14 mouse cellular contexts compared by ENCODE assay signal in the genomic region with DNA sequence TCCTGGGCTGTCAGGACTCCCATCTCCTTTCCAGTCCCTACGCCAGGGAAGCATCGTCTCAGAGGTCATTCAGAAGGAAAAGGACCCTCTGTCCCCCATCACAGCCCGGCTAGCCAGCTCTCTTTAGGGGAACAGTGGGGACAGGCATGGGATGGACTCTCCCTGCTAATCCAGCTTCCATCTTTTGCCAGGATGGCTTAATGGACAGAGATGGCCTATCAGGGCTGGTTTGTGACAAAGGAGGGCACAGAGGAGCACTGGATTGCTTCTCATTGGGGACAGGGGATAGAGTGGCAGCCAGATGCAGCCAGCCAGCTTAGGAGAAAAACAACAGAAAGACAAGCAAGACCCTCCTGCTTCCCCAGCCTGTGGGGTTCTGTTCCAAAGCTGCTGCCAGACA. TPM values are rescaled to one million over a fixed set of nuclear protein-coding genes. Genes with fewer than 3 reads are reported as not detected.
A peak's percentile ranks its signal among the peaks of the same experiment; 100 is the strongest.
DNase-seq lines count a peak whose midpoint lies in the region; ATAC-seq and TF ChIP-seq lines count a peak whose summit lies in the region.
"Had no signal": no experiment of that assay in that cellular context is flagged by ENCODE, and none has a peak within 500 bp of the region (broad histone marks: within the 10 kb centered on the region; RNA-seq: fewer than 3 reads in every experiment).

No protein-coding gene starts in this region.

- no peak overlapping the region for H3K4me2 ChIP-seq in forebrain, embryonic 11.5 days (ENCODE audit: low read depth, low read length, severe bottlenecking)
- H3K4me2 ChIP-seq in forebrain, embryonic 14.5 days (ENCODE audit: low read length): no peak overlapping the region
- H3K4me2 ChIP-seq in hindbrain, postnatal 0 days (ENCODE audit: low read depth, low read length): peak overlapping the region; percentile 88
- H3K4me2 ChIP-seq in stomach, postnatal 0 days (replicated peaks; ENCODE audit: low read depth): no peak overlapping the region
- H3K4me2 ChIP-seq: heart, embryonic 13.5 days; limb, embryonic 12.5 days had no signal

- no peak for TF ChIP-seq CTCF in hindbrain, postnatal 0 days (IDR thresholded peaks at IDR 0.05; ENCODE audit: low read depth)
- TF ChIP-seq CTCF in stomach, postnatal 0 days (IDR thresholded peaks at IDR 0.05; ENCODE audit: low read depth): no peak

- H3K36me3 ChIP-seq in forebrain, embryonic 11.5 days (ENCODE audit: control insufficient read depth, insufficient read depth, low read length): no peaks in the 10 kb centered on the region
- no peaks in the 10 kb centered on the region for H3K36me3 ChIP-seq in forebrain, embryonic 14.5 days (ENCODE audit: control insufficient read depth, insufficient read depth, low read length)
- H3K36me3 ChIP-seq in hindbrain, postnatal 0 days (ENCODE audit: insufficient read depth, low read length): no peaks in the 10 kb centered on the region
- no peaks in the 10 kb centered on the region for H3K36me3 ChIP-seq in stomach, postnatal 0 days (ENCODE audit: control insufficient read depth, insufficient read depth, low read length)
- H3K36me3 ChIP-seq: heart, embryonic 13.5 days; limb, embryonic 12.5 days had no signal

- H3K4me1 ChIP-seq in forebrain, embryonic 11.5 days (replicated peaks; ENCODE audit: control insufficient read depth, insufficient read depth, low read length): peaks cover 5% of the 10 kb centered on the region; the same call in 1 of the 2 replicates
- H3K4me1 ChIP-seq in forebrain, embryonic 14.5 days (ENCODE audit: control insufficient read depth, insufficient read depth, low read length): no peaks in the 10 kb centered on the region
- H3K4me1 ChIP-seq in hindbrain, postnatal 0 days (ENCODE audit: insufficient read depth, low read length): no peaks in the 10 kb centered on the region
- H3K4me1 ChIP-seq in stomach, postnatal 0 days (replicated peaks; ENCODE audit: control insufficient read depth, insufficient read depth): 0 out of 2 replicates have a peak, but pooled peaks cover 2% of the 10 kb centered on the region

- H3K4me3 ChIP-seq in forebrain, embryonic 11.5 days (ENCODE audit: low read depth, low read length): no peak overlapping the region
- H3K4me3 ChIP-seq in forebrain, embryonic 14.5 days (ENCODE audit: low read depth, low read length): no peak overlapping the region
- no peak overlapping the region for H3K4me3 ChIP-seq in hindbrain, postnatal 0 days (ENCODE audit: low read length)
- H3K4me3 ChIP-seq in stomach, postnatal 0 days (ENCODE audit: low read depth, low read length): no peak overlapping the region
- H3K4me3 ChIP-seq: heart, embryonic 13.5 days; limb, embryonic 12.5 days; myocyte had no signal

- no peak overlapping the region for H3K9ac ChIP-seq in forebrain, embryonic 11.5 days (ENCODE audit: low read length)
- no peak overlapping the region for H3K9ac ChIP-seq in forebrain, embryonic 14.5 days (ENCODE audit: low read length)
- H3K9ac ChIP-seq in hindbrain, postnatal 0 days (replicated peaks; ENCODE audit: low read length): no peak overlapping the region
- H3K9ac ChIP-seq in stomach, postnatal 0 days (ENCODE audit: low read length): no peak overlapping the region
- H3K9ac ChIP-seq: heart, embryonic 13.5 days; limb, embryonic 12.5 days had no signal

- TF ChIP-seq EP300 in stomach, postnatal 0 days (optimal IDR thresholded peaks at IDR 0.05): no peak

- no peak; the same call in 1 of the 2 replicates for ATAC-seq in forebrain, embryonic 11.5 days (replicated peaks; ENCODE audit: low FRiP score)
- ATAC-seq in forebrain, embryonic 14.5 days: no peak
- ATAC-seq in hindbrain, postnatal 0 days: peak; percentile 79
- no peak for ATAC-seq in stomach, postnatal 0 days (ENCODE audit: low FRiP score, low TSS enrichment)
- no peak for ATAC-seq in CD4-positive, CD25-positive, alpha-beta regulatory T cell, adult 4 months
- ATAC-seq: lung, postnatal 0 days had no signal

- 17% methylated on average over 3 of the region's 3 CpGs for whole genome bisulfite sequencing in forebrain, embryonic 11.5 days
- WGBS in forebrain, embryonic 14.5 days: 21% methylated on average over 3 of the region's 3 CpGs
- 36% methylated on average over 3 of the region's 3 CpGs for WGBS in hindbrain, postnatal 0 days
- 71% methylated on average over 3 of the region's 3 CpGs for WGBS in stomach, postnatal 0 days

- DNase-seq in forebrain, embryonic 11.5 days (ENCODE audit: low spot score): peak; percentile 50
- DNase-seq in forebrain, embryonic 14.5 days (ENCODE audit: low spot score): no peak
- DNase-seq in urinary bladder, postnatal 14 days (ENCODE audit: low spot score): peak; percentile 2
- DNase-seq in urinary bladder, adult 18-20 months (ENCODE audit: low spot score in 2 of 2): no peak
- peak; percentile 57 for DNase-seq in hindbrain, postnatal 0 days (ENCODE audit: low spot score)
- DNase-seq in stomach, postnatal 0 days (ENCODE audit: low spot score): peak; percentile 7
- no peak for DNase-seq in kidney, postnatal 10 days
- DNase-seq: kidney, adult 2 months had no signal

- H3K9me3 ChIP-seq in forebrain, embryonic 11.5 days (ENCODE audit: control insufficient read depth, low read length): no peaks in the 10 kb centered on the region
- no peaks in the 10 kb centered on the region for H3K9me3 ChIP-seq in forebrain, embryonic 14.5 days (replicated peaks; ENCODE audit: control insufficient read depth, low read length)
- no peaks in the 10 kb centered on the region for H3K9me3 ChIP-seq in hindbrain, postnatal 0 days (ENCODE audit: low read length)
- H3K9me3 ChIP-seq in stomach, postnatal 0 days (ENCODE audit: control insufficient read depth, low read length): no peaks in the 10 kb centered on the region
- H3K9me3 ChIP-seq: heart, embryonic 13.5 days; limb, embryonic 12.5 days had no signal

- H3K27ac ChIP-seq in forebrain, embryonic 11.5 days (ENCODE audit: low read depth, low read length): no peak overlapping the region
- no peak overlapping the region for H3K27ac ChIP-seq in forebrain, embryonic 14.5 days (ENCODE audit: low read depth, low read length)
- no peak overlapping the region for H3K27ac ChIP-seq in hindbrain, postnatal 0 days
- H3K27ac ChIP-seq in stomach, postnatal 0 days (replicated peaks): no peak overlapping the region
- H3K27ac ChIP-seq: heart, embryonic 13.5 days; limb, embryonic 12.5 days had no signal

- H3K27me3 ChIP-seq in forebrain, embryonic 11.5 days (ENCODE audit: control insufficient read depth, insufficient read depth, low read length): peaks cover 10% of the 10 kb centered on the region
- H3K27me3 ChIP-seq in forebrain, embryonic 14.5 days (replicated peaks; ENCODE audit: control insufficient read depth, insufficient read depth, low read length): peaks cover 9% of the 10 kb centered on the region
- H3K27me3 ChIP-seq in hindbrain, postnatal 0 days (ENCODE audit: insufficient read depth, low read length): peaks cover under 1% of the 10 kb centered on the region; the same call in 1 of the 2 replicates
- H3K27me3 ChIP-seq in stomach, postnatal 0 days (ENCODE audit: control insufficient read depth, insufficient read depth, low read length): no peaks in the 10 kb centered on the region

RNA-seq across cellular contexts. Expression of a gene that starts 0.9 kb away (rescaled TPM):
- 0.84 and 1.2 TPM in 2 replicates for polyA plus RNA-seq in forebrain, embryonic 11.5 days (2014; fragmentation: Nextera tagmentation; extraction: Ambion mirVana)
- 1.5 and 2.6 TPM in 2 replicates for polyA plus RNA-seq in forebrain, embryonic 14.5 days (2014; fragmentation: Nextera tagmentation; extraction: Ambion mirVana)
- 78.9 and 90.5 TPM in 2 replicates for total RNA-seq in hindbrain, postnatal 0 days (2014; rRNA removed)
- polyA plus RNA-seq in hindbrain, postnatal 0 days (2015; fragmentation: Nextera tagmentation; extraction: Ambion mirVana): 32.5 and 33.1 TPM in 2 replicates
- 5.8 and 6.4 TPM in 2 replicates for polyA plus RNA-seq in stomach, postnatal 0 days (2015; fragmentation: Nextera tagmentation; extraction: Ambion mirVana)
- polyA plus RNA-seq in CD4-positive, CD25-positive, alpha-beta regulatory T cell, adult 4 months (2017; shearing (Covaris generic)): 1 to 10 TPM in 1 of 2 experiments, under 1 TPM in 1; 0.63 to 1.2 TPM
- total RNA-seq: MEL had no signal

Comparison
In these comparisons a context has a peak if more than half of its experiments do, and no peak if none do; other contexts are left out.
1. DNase-seq: peak in forebrain, embryonic 11.5 days (single experiment), urinary bladder, postnatal 14 days (single experiment), hindbrain, postnatal 0 days (single experiment) and stomach, postnatal 0 days (single experiment); none in forebrain, embryonic 14.5 days (single experiment), urinary bladder, adult 18-20 months (0 of 2) and kidney, postnatal 10 days (single experiment).